Mouse (Mus musculus) midbrain, postnatal 0 days (tissue): Measurements from ENCODE around the gene Igfbp7. TPM values are rescaled to one million over a fixed set of nuclear protein-coding genes. Genes with fewer than 3 reads are reported as not detected.
A peak's percentile ranks its signal among the peaks of the same experiment; 100 is the strongest.

ENCODE experiments used
- ATAC-seq: fragments of 200-750 bp; cut with Nextera tagmentation; 2 replicates; pipeline ENCODE4 v1.8.0; 2017; ENCODE audit warnings: moderate number of reproducible peaks, mild to moderate bottlenecking, moderate TSS enrichment, moderate library complexity; ENCODE audit not compliant: low FRiP score
- DNase-seq: peaks from one replicate; pipeline ENCODE4 v3.0.0-alpha.2; 2015; ENCODE audit warnings: low spot score
- H3K27ac ChIP-seq: fragments of 300-500 bp; sonication (generic); 2 replicates; pipeline ENCODE4 v1.5.1; 2014; ENCODE audit warnings: low read depth, mild to moderate bottlenecking, low read length, mixed read lengths
- H3K27me3 ChIP-seq: fragments of 300-500 bp; sonication (generic); 2 replicates; pipeline ENCODE4 v1.6.1; 2014; ENCODE audit warnings: low read length, control low read depth, mixed read lengths; ENCODE audit not compliant: insufficient read depth
- H3K36me3 ChIP-seq: fragments of 300-500 bp; sonication (generic); 2 replicates; pipeline ENCODE4 v1.6.1; 2014; ENCODE audit warnings: low read length, control low read depth, mixed read lengths; ENCODE audit not compliant: insufficient read depth
- H3K4me1 ChIP-seq: fragments of 300-500 bp; sonication (generic); 2 replicates; pipeline ENCODE4 v1.6.1; 2014; ENCODE audit warnings: mild to moderate bottlenecking, control low read depth, antibody characterized with exemption, low read length, mixed read lengths; ENCODE audit not compliant: insufficient read depth
- H3K4me2 ChIP-seq: fragments of 300-500 bp; sonication (generic); 2 replicates; pipeline ENCODE4 v1.6.1; 2014; ENCODE audit warnings: low read depth, mild to moderate bottlenecking, low read length, mixed read lengths; ENCODE audit not compliant: poor library complexity, severe bottlenecking
- H3K4me3 ChIP-seq: fragments of 300-500 bp; sonication (generic); 2 replicates; pipeline ENCODE4 v1.5.1; 2014; ENCODE audit warnings: low read depth, mild to moderate bottlenecking, low read length, moderate library complexity
- H3K9ac ChIP-seq: fragments of 300-500 bp; sonication (generic); replicated peaks from 2 replicates; pipeline ENCODE4 v1.6.1; 2014; ENCODE audit warnings: mild to moderate bottlenecking, low read length, moderate library complexity, mixed read lengths; ENCODE audit not compliant: poor library complexity, severe bottlenecking
- H3K9me3 ChIP-seq: fragments of 300-500 bp; sonication (generic); 2 replicates; pipeline ENCODE4 v1.6.1; 2016; ENCODE audit warnings: low read length, control low read depth
- CTCF ChIP-seq: IDR thresholded peaks from 2 replicates; pipeline ENCODE4 v1.5.1; 2016; ENCODE audit warnings: antibody characterized with exemption, mild to moderate bottlenecking
- WGBS: fragments of 180-500 bp; shearing (Covaris S2); extraction: QIAGEN DNeasy Blood & Tissue Kit; methylation state at CpG from one replicate; pipeline ENCODE4 v1.1.7; 2014; 5-methylcytosine and 5-hydroxymethylcytosine counted together
- polyA plus RNA-seq: library from polyadenylated mRNA; unstranded; fragments of >200 nt; fragmentation: Nextera tagmentation; extraction: Ambion mirVana; gene quantifications from 2 replicates; pipeline ENCODE4 v1.2.1, GENCODE M21; 2015
- total RNA-seq: library from RNA; depleted of rRNA; stranded (reverse); fragments of >200 nt; gene quantifications from 2 replicates; pipeline ENCODE4 v1.2.3, GENCODE M21; 2014

Igfbp7 gene
- total and polyA plus RNA-seq, 2 experiments from 2014 or later: 44.6 to 77.3 TPM

GRCm38 (mm10) chr5:77402137-77402536, 5.7 kb downstream of the Igfbp7 start:
- no peak for TF ChIP-seq CTCF
- 60% methylated on average over 5 of the region's 5 CpGs for WGBS
- ATAC-seq (no peak), DNase-seq (no peak)
- H3K27me3 ChIP-seq: no peaks in the 10 kb centered on the region
- H3K36me3 ChIP-seq: no peaks in the 10 kb centered on the region
- H3K4me2 ChIP-seq: no peak overlapping the region
- no peak overlapping the region for H3K9ac ChIP-seq
- no peak overlapping the region for H3K4me3 ChIP-seq
- no peak overlapping the region for H3K27ac ChIP-seq
- no peaks in the 10 kb centered on the region for H3K4me1 ChIP-seq
- 0 out of 2 replicates have a peak, but pooled peaks cover 5% of the 10 kb centered on the region for H3K9me3 ChIP-seq

GRCm38 (mm10) chr5:77400823-77401222, 7.0 kb downstream of the Igfbp7 start:
- Histone ChIP-seq H3K36me3 (no peaks in the 10 kb centered on the region), H3K4me1 (no peaks in the 10 kb centered on the region), H3K4me3 (no peak overlapping the region), H3K27ac (no peak overlapping the region), H3K27me3 (no peaks in the 10 kb centered on the region), H3K9ac (no peak overlapping the region), H3K4me2 (no peak overlapping the region), H3K9me3 (0 out of 2 replicates have a peak, but pooled peaks cover 5% of the 10 kb centered on the region)
- DNase-seq: peak; percentile 54
- 76% methylated on average over 6 of the region's 6 CpGs for WGBS
- no peak for ATAC-seq
- TF ChIP-seq CTCF: no peak

- Histone ChIP-seq H3K27ac (no peak overlapping the region), H3K4me1 (no peaks in the 10 kb centered on the region), H3K4me2 (no peak overlapping the region), H3K9ac (no peak overlapping the region), H3K4me3 (no peak overlapping the region), H3K27me3 (no peaks in the 10 kb centered on the region), H3K9me3 (no peaks in the 10 kb centered on the region), H3K36me3 (no peaks in the 10 kb centered on the region)
- 79% methylated on average over 7 of the region's 7 CpGs for WGBS
- DNase-seq: no peak
- TF ChIP-seq CTCF: no peak
- no peak for ATAC-seq
Observed at GRCm38 (mm10) chr5:77400151-77400550, 7.7 kb downstream of the Igfbp7 start.

- H3K4me1 ChIP-seq: no peaks in the 10 kb centered on the region
- no peak for ATAC-seq
- no peaks in the 10 kb centered on the region for H3K9me3 ChIP-seq
- no peaks in the 10 kb centered on the region for H3K27me3 ChIP-seq
- 57% methylated on average over 4 of the region's 4 CpGs for WGBS
- no peak overlapping the region for H3K9ac ChIP-seq
- no peak overlapping the region for H3K4me2 ChIP-seq
- no peak overlapping the region for H3K27ac ChIP-seq
- no peaks in the 10 kb centered on the region for H3K36me3 ChIP-seq
- no peak for TF ChIP-seq CTCF
- no peak for DNase-seq
- no peak overlapping the region for H3K4me3 ChIP-seq
Observed at GRCm38 (mm10) chr5:77399076-77399475, 8.8 kb downstream of the Igfbp7 start.

GRCm38 (mm10) chr5:77398285-77399057, 9.4 kb downstream of the Igfbp7 start:
- whole genome bisulfite sequencing: 52% methylated on average over 14 of the region's 14 CpGs
- Histone ChIP-seq H3K9me3 (no peaks in the 10 kb centered on the region), H3K9ac (no peak overlapping the region), H3K27me3 (no peaks in the 10 kb centered on the region), H3K36me3 (no peaks in the 10 kb centered on the region), H3K27ac (no peak overlapping the region), H3K4me1 (no peaks in the 10 kb centered on the region), H3K4me2 (no peak overlapping the region), H3K4me3 (no peak overlapping the region)
- TF ChIP-seq CTCF: no peak
- DNase-seq: no peak
- no peak for ATAC-seq

- Histone ChIP-seq H3K9ac (no peak overlapping the region), H3K4me2 (no peak overlapping the region), H3K36me3 (no peaks in the 10 kb centered on the region), H3K4me3 (no peak overlapping the region), H3K27ac (peak overlapping the region; percentile 38; the same call in 1 of the 2 replicates), H3K9me3 (no peaks in the 10 kb centered on the region), H3K27me3 (no peaks in the 10 kb centered on the region), H3K4me1 (no peaks in the 10 kb centered on the region)
- TF ChIP-seq CTCF: no peak
- ATAC-seq (peak; percentile 79; the same call in 1 of the 2 replicates), DNase-seq (peak; percentile 46)
- WGBS: 27% methylated on average over 9 of the region's 9 CpGs
Observed at GRCm38 (mm10) chr5:77393990-77394618, 13.7 kb downstream of the Igfbp7 start.
